Mouse (Mus musculus): Measurements from ENCODE around the gene Dpf3.

Dpf3 gene

DNA sequence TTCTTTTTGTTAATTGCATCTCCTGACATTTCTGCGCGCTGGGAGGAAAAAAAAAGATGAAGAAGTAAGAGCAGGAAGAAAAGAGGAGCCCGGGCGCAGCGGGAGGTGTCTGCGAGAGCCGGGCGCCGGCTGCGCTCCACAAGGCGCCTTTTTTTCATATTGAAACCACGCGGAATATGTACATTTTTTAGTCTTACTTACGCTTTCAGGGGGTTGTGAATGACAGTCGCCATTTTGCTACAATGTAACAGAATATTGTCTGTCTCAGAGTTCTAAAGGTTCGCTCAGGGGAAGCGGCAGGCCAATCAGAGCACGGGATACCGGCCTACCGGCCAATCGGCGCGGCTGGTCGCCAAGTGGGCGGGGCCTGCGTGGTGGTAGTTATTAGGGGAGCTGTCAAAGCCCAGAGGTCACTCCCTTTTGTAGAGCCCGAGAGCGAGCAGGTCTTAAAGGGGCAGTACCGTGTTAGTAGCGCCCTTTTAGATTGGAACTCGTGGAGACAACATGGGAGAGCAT lies at the start of gene Dpf3:
TSS of gene Dpf3 (minus strand) at position 241 of the 516 bp plus-strand sequence.
- DNase-seq (ENCODE audit: low spot score), result peak; percentile 93

DNA sequence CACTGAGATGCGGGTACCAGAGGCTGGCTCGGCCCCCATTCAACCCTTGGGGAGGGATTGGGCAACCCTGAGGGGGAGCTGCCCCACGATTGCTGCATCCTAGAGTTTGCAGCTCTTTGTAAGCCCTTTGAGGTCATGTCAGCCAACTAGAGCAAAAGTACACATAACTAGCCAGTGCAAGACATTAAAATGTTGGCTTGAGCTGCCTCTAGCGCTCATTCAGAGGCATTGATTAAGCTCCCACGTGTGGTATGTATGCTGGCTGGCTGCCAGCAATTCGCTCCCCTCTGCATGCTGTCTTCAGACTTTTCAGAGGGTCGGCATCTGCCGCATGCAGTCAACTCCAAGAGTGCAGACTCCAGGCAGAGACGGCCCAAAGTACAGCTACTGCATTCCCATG lies 48.5 kb upstream of the Dpf3 start:
- DNase-seq (ENCODE audit: low spot score), result no peak

DNA sequence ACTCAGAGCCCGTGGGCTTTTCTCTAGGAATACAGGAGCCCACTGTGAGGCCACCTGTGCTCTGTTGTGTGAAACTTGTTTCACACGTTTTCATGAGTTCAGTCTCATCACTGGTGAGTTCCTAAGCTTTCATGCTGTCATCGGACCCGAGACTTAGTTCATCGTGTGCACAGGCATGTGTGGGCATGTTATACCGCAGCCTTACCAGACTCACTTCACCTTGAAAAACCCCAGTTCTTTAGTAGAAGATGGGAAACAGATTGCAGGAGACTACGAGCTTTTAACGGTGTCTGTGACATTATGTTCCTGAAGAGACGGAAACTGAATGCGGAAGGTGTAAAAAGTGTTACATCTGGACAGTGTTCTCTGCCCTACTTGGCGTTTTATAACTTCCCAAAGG lies 47.9 kb upstream of the Dpf3 start:
- DNase-seq (ENCODE audit: low spot score), result no peak

DNA sequence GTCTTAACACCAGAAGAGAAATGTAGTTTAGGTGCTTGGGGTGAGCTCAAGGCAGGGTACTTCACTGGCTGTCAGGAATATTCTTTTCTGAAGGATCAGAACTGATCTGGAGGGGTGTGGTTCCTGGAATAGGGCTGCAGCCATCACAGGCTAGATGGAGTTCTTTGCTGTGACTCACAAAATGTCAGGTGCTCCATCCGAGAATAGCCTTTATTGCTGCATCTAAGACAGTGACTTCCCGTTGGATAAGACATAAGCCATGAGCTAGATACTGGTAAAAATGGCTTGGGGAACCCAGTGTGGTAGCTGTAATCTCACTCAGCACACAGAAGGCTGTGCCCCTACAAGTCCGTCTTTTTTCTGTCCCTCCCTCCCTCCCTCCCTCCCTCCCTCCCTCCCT lies 46.7 kb upstream of the Dpf3 start:
- no peak for DNase-seq (ENCODE audit: low spot score)

DNA sequence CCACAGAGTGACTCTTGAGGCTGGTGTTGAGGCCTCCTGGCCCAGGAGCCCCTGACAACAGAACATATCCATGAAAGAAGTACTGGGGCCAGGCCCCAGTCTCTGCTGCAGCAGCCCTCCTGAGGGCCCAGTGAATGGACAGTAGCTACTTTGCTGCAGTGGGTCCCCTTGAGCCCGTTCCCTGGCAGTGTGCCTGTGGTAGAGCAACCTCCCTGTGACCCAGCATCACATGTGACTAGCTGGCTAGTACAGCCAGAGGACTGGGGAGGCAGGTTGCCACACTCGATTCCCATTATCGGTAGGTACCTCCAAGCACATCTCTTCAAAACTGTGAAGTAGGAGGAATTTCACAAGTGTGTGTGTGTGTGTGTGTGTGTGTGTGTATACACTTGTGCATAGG lies 45.5 kb upstream of the Dpf3 start:
- no peak for DNase-seq (ENCODE audit: low spot score)

DNA sequence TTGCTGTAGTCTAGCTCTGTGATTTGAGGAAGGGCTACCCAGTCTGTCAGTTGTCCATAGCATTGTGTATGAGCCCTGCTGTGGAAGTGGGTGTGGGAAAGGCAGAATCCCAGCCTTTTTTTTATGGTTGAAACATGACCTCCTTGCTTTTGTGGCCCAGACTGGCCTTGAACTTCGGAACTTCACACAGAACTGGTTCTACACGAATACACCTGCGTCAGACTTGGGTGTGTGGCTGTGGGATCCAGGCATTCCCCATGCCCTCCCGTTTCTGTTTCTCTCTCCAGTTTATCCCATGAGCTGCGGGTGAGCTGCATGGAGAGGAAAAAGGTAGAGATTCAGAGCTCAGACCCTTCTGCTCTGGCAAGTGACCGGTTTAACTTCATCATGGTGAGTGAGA lies 44.5 kb upstream of the Dpf3 start:
- no peak for DNase-seq (ENCODE audit: low spot score)

DNA sequence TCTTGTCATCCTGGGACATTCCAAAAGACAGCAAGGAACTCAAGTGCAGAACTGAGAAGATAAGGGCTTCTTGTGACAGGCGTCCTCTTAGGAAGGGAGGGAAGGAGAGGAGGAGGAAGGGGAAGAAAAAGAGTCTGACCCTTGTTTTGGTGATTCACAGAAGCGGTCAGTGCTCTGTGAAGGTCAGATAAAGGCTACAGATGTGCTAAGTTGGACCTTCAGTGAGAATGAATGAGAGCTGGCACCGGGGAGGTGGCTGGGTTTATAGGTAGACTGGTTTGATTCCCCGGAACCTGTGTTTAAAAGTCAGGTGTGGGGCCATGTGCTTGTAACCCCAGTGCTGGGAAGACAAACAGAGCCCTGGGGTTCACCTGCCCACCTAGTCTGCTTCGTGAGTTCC lies 41.1 kb upstream of the Dpf3 start:
- no peak for DNase-seq (ENCODE audit: low spot score)

DNA sequence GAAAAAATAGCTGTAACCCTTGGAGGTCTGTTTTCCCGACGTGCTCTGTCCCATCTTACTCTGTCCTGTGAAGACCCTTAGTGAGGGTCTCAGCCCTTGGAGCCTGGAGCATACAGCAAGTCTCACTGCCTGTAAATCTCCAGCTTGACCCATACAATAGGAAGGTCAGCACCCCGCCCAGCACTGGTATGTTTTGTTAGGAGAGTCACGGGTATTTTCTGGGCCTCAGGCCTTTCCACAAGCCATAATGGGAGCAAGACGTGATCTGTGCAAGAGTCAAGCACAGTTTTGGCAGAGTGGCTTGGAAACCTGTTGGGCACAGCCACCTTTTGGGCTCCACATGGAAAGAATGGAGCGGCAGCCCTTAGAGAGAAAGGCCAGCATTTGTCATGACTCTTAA lies 40.3 kb upstream of the Dpf3 start:
- no peak for DNase-seq (ENCODE audit: low spot score)

DNA sequence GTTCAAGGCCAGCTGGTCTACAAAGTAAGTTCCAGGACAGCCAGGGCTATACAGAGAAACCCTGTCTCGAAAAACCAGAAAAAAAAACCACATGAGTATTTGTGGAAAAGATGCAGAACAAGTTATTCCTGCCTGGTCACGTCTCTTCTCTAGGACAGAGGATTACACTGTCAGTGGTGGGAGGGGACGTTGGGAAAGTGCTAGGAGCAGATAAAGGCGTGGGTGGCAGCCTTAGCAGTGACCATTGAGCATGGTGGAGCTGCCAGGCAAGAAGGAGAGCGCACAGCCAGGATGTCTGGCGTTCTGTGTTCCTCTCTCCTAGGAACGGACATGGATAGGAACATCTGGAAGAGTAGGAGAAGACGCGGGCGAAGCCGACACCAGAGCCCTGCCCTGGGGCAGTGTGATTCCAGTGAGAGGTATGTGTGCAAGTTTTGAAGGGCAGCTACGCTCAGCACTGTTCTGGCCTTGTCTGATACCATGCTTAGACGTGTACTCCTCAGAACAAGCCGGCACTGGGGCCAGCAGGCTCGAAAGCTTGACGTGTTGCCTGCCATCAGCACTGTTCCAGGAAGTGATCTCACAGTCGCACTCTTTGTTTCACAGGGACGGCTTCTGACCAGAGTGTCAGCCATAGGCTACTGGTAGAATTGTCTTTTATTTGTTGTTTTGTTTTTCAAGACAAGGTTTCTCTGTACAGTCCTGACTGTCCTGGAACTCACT lies 38.5 kb upstream of the Dpf3 start:
- no peak for DNase-seq (ENCODE audit: low spot score)

DNA sequence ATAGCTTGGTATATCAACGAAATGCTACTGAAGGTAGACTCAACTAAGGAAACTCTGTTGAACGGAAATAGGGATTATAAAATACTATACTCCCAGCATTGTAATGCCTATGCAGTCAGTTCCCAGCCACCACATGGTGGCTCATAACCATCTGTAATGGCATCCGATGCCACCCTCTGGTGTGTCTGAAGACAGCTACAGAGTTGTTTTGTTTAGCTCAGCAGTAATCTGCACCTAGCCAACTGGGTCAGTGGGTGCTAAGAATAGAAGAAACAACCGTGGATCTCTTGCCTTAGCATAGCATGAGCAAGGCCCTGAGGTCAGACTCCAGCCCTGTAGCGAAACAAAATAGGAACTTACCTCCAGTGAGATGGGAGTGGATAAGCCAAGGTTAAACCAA lies 36.8 kb upstream of the Dpf3 start:
- DNase-seq (ENCODE audit: low spot score), result no peak

DNA sequence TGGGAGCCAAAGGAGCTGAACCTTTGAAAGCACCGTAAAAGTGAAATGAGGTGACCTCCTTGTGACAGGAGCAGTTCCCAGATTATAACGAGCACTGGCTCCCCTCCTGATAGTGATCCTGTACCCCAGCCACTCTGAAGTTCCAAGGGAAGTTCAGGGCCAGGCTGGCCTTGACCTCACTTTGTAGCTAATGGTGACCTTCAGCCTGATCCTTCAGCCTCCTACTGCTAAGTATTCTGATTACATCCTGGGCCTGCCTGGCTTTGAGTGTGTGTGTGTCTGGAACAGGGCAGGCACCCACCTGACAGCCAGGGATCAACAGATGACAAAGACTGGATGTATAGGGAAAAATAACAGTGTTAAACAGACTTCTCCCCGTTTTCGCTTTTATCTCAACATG lies 36.4 kb upstream of the Dpf3 start:
- no peak for DNase-seq (ENCODE audit: low spot score)

DNA sequence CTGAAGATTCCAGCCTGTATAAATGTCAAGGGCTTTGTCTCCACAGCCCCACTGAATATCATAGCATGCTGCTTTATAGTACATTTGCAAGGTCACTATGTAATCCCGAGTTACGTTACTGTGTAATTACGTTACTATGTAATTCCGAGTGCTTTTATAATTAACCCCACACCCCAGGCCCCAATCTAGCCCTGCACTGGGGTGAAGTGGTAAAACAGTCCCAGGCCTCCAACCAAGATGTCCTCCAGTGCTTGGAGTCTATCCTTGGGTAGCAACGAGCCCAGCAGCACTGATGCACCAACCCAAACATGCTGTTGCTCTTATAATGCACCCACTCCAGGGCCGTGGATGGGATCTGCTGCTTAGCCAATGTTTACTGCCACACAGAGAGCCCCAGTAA lies 35.5 kb upstream of the Dpf3 start:
- DNase-seq (ENCODE audit: low spot score), result no peak

DNA sequence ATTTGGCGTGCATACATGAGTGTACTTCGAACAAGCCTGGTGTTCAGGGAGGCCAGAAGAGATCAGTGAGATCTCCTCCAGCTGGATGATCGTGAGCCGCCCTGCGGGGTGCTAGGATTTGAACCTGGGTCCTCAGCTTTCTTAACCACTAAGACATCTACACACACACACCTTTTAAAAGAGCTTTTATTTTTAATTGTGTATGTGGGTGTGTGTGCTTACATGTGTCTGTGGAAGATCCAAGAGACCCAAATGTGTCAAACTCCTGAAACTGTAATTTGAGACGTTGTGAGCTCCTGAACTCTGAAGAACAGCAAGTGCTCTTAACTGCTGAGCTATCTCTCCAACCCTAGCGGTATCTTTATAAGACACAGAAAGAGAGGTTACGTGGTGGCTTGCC lies 33.6 kb upstream of the Dpf3 start:
- no peak for DNase-seq (ENCODE audit: low spot score)

DNA sequence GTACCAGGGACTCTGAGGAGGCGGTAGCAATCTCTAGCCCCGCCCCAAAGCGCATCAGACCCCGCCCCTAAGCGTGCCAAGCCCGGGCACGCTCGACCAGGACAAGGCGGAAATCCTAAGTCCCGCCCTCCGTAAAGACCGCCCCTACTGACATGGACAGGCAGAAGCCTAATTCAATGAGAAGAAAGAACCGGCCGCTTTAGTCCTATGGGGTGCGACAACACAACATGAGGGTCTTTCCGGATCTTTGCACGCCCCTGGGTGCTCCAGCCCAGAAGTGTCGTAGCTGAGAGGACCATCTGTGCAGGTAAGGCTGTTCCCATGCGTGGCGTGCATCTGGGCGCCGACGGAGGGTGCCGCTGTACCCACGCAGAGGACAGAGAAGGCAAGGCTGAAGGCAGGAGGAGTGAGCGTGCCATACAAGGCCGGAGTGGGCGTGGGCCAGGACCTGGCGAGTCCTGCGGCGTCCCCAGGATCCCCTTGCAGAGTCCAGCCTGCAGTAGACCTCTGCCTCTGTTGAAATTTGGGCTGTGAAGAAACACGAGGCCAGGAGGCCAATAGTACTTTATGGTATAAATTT lies 32.9 kb upstream of the Dpf3 start, which contains the start of gene Dcaf4:
TSS of gene Dcaf4 (plus strand) at position 156 of the 580 bp plus-strand sequence.
- peak; percentile 87 for DNase-seq (ENCODE audit: low spot score)

DNA sequence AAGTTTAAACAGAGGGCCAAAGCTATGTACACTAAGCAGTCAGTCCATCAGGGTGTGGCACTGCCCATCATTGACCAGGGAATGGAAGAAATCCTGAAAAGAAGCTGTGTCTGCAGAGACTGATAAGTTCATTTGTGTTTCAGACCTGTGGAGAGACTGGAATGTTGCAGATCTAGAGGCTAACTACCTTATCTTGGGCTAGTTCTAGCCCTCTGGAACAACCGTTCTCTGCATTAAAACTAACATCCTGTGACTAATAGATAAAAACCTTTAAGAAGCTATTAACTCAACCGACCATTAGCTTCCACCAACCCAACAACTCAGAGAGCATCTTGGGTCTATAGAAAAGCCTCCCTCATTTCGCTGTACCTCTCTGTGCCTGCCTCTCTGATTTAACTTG lies 30.1 kb upstream of the Dpf3 start:
- DNase-seq (ENCODE audit: low spot score), result no peak

DNA sequence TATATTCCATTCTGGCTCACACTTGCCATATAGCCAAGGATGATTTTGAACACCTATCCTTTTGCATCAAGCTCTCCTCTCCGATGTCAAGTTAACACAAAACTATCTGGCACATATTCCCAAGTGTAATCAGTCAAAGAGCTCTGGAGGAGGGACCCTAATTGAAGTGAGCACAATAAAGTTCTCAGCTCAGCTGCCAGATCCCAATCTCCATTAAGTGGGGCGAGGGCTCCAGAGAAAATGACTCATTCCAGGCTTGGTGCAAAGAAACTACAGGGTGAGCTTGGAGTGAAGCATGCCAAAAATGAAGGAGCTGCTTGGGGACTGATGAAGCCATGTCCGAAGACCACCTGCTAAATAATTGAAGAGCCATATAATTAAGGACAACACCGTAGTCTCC lies 26.7 kb upstream of the Dpf3 start:
- DNase-seq (ENCODE audit: low spot score), result no peak

DNA sequence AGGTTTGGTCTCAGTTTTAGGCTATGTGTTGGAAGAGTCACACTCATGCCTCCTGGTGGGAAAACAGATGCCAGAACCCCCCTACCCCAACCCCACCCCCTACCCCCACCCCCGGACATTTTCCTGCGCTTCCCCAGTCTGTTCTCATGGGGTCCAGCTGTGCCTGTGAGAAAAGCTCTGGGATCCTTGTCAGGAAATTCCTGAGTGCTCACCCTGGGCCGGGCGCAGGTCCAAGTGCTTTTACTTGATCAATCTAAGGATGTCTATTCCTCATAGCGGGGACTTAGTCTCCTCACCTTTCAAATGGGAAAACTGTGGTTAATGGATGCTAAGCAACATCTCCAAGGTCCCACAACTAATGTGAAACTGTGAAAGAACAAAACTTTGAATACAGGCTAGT lies 25.7 kb upstream of the Dpf3 start:
- DNase-seq (ENCODE audit: low spot score), result no peak

DNA sequence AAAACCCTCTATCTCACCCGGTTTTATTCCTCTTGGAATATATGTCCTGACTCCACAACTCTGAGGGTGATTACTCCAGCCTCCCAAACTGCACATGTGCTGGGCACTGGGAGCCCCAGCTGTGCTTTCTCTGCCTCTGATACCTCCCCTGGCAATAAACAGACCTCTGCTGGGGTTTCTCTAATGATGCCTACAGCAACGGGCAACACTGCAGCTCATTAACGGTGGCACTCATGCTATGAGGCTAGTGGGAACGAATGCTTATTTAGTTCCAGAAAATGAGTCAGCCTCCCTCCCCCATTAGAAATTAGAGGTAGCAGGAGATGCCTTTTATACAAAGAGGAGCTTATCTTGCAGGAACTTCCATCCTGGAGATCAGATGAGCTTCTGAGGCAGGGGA lies 25.3 kb upstream of the Dpf3 start:
- DNase-seq (ENCODE audit: low spot score), result no peak

DNA sequence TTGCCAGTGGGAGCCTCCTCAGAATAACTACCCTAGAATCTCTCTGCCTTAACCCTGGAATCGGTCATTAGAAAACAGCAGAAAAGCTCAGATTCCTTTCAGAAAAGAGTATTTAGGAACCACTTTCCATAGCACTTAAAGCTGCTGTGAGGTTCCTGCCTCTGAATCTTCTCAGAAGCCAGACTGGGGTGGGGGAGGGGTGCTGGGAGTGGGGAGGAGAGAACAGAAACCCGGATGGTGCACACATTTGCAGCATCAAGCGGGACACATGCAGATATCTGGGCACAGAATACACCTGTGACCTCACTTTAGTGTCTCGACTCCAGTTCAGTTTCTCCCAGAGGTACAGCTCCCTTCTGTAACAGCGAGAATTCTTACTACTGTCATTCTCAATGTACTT lies 23.1 kb upstream of the Dpf3 start:
- DNase-seq (ENCODE audit: low spot score), result no peak

DNA sequence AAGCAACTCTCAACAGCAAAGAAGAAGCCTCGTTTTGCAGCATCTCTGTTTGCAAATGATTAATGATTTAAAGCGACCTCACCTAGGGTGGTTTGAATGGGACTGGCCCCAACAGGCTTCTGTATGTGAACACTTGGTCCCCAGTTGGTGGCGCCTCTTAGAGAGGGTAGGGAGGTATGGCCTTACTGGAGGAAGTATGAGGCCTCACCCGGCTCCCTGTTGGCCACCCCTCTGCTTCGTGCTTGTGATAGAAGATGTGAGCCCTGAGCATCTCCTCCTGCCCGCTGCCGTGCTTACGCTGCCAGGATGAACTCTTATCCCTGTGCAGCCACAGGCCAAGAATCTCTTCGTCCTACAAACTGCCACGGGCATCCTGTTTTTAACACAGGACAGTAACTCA lies 19.0 kb upstream of the Dpf3 start:
- DNase-seq (ENCODE audit: low spot score), result no peak

DNA sequence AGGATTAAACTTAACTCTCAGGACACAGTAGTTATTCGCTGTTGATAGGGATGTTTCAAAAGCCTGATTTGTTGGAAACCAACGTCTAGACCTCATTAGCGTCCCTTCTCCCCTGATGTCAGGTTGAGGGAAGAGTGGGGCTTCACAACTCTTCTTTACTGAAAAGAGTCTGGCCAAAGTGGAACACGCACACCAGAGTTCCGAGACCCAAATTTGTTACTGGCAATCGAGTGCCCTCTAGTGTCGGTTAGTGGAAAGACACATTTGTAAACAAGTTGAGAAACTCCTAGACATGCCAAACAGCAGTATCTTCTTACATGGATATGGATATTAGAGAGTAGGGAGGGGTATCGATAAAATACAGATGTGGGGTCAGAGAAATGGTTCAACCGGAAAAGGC lies 14.7 kb upstream of the Dpf3 start:
- DNase-seq (ENCODE audit: low spot score), result peak; percentile 65

DNA sequence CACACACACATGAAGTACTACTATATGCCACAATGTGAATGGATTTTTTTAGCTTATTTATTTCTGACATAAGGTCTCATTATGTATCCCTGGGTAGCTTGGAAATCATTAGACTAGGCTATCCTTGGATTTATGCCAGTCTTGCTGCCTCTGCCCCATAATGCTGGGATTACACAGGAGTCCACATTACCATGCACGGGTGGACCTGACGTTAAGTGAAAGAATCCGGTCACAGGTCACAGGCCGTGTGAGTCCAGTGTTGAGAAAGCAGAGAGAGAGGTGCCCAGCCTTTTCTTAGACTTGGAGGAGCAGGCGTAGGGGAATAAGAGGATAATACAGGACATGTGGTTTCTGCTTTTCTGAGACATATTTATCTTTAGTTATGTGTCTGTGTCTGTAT lies 11.7 kb upstream of the Dpf3 start:
- no peak for DNase-seq (ENCODE audit: low spot score)

DNA sequence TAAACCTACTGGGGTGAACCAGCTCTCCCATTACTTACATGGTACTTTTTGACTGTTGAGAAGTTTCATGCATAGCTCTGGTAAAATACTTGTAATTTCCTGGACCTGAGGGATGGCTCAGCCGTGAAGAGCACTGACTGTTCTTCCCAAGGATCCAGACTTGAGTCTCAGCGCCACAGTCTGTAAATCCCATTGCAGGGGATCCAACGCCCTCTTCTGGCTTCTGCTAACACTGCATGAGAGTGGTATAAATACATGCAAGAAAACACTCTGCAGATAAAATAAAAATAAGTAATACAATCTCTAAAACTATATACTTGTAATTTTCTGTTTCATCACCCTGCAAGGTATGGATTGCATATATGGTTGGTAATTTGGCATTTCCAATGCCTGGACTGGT lies 10.4 kb upstream of the Dpf3 start:
- DNase-seq (ENCODE audit: low spot score), result no peak

DNA sequence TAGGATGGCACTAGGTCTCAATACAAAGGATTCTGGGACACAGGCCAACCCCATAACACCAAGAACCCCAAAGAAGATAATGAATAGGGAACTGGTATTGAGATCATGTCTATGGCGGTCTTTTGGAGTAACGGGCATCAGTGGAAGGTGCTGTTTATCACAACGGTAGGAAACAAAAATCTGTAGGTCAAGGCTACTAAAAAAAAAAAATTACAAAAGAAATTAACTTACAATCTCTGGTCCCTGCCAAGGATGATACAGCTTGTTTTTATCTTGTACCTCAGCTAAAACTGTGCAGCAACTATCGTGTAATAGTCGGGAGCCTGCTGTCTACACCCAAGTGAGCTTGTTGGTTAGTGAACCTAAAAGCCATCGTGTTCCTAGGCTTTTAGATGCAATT lies 9.2 kb upstream of the Dpf3 start:
- no peak for DNase-seq (ENCODE audit: low spot score)

Data from layer of hippocampus, adult 9-10 months (tissue).